Mouse (Mus musculus) lung, postnatal 0 days (tissue): ENCODE measurements around the gene Triobp.

ENCODE experiments used
- CTCF ChIP-seq: IDR thresholded peaks from 2 replicates; pipeline ENCODE4 v1.5.1; 2016; ENCODE audit warnings: antibody characterized with exemption, mild to moderate bottlenecking
- EP300 ChIP-seq: IDR thresholded peaks from 2 replicates; pipeline ENCODE4 v1.6.1; 2016; ENCODE audit warnings: antibody characterized with exemption, mild to moderate bottlenecking, control low read depth

GRCm38 (mm10) chr15:79003079-79003478 is 55.6 kb downstream of the Triobp start:
- TF ChIP-seq EP300 (no peak), CTCF (no peak)
